Mouse (Mus musculus): ENCODE data around the gene 1700022I11Rik.

Gene 1700022I11Rik

GRCm38 (mm10) chr4:43004951-43005350, 35.5 kb downstream of the 1700022I11Rik start:
- DNase-seq = no peak

GRCm38 (mm10) chr4:43005765-43006164, 36.4 kb downstream of the 1700022I11Rik start:
- DNase-seq = peak; percentile 40

GRCm38 (mm10) chr4:43010161-43011038, 41.0 kb downstream of the 1700022I11Rik start, which contains the start of gene Fancg:
Fancg (minus strand) TSS chr4:43010506.
- peak; percentile 90 for DNase-seq

- no peak for DNase-seq
Measured at GRCm38 (mm10) chr4:43012091-43012490, 42.7 kb downstream of the 1700022I11Rik start.

- DNase-seq = no peak
Measured at GRCm38 (mm10) chr4:43018156-43018555, 48.8 kb downstream of the 1700022I11Rik start.

GRCm38 (mm10) chr4:43019176-43019575, 49.8 kb downstream of the 1700022I11Rik start:
- no peak for DNase-seq

GRCm38 (mm10) chr4:43019641-43020465, 50.4 kb downstream of the 1700022I11Rik start:
- DNase-seq = no peak

GRCm38 (mm10) chr4:43020876-43021275, 51.5 kb downstream of the 1700022I11Rik start:
- no peak for DNase-seq

- no peak for DNase-seq
Measured at GRCm38 (mm10) chr4:43021341-43021740, 51.9 kb downstream of the 1700022I11Rik start.

- no peak for DNase-seq
Measured at GRCm38 (mm10) chr4:43024673-43025072, 55.3 kb downstream of the 1700022I11Rik start.

- peak; percentile 97 for DNase-seq
Measured at GRCm38 (mm10) chr4:43025084-43025960, 55.9 kb downstream of the 1700022I11Rik start, which contains the start of gene Pigo. Pigo (minus strand) TSS chr4:43025819.

- no peak for DNase-seq
Measured at GRCm38 (mm10) chr4:43029121-43029520, 59.7 kb downstream of the 1700022I11Rik start.

- no peak for DNase-seq
Measured at GRCm38 (mm10) chr4:43029749-43030148, 60.3 kb downstream of the 1700022I11Rik start.

GRCm38 (mm10) chr4:43030352-43030751, 60.9 kb downstream of the 1700022I11Rik start:
- DNase-seq = no peak

- peak; percentile 66 for DNase-seq
Measured at GRCm38 (mm10) chr4:43030780-43031230, 61.4 kb downstream of the 1700022I11Rik start.

- peak; percentile 96 for DNase-seq
Measured at GRCm38 (mm10) chr4:43031237-43031995, 62.0 kb downstream of the 1700022I11Rik start, which contains the start of gene Stoml2. Stoml2 (minus strand) TSS chr4:43031710.

- no peak for DNase-seq
Measured at GRCm38 (mm10) chr4:43032501-43032900, 63.1 kb downstream of the 1700022I11Rik start.
